Mouse (Mus musculus) spleen, adult 2 months (tissue): ENCODE measurements around the gene Tbp. TPM values are rescaled to one million over a fixed set of nuclear protein-coding genes. Genes with fewer than 3 reads are reported as not detected.
A peak's percentile ranks its signal among the peaks of the same experiment; 100 is the strongest.

Experiments
- DNase-seq, 2 experiments: peaks; one replicate each; pipeline versions ENCODE4 v3.0.0 to v3.0.0-alpha.2; 2012 to 2021; ENCODE audit warnings: low spot score in 2 of 2, low read depth in 1 of 2
- H3K27ac ChIP-seq: fragments of 200-500 bp; 2 replicates; pipeline ENCODE4 v1.5.1; 2012; ENCODE audit warnings: low read length, inconsistent platforms; ENCODE audit not compliant: insufficient read depth
- H3K27me3 ChIP-seq: fragments of 200-500 bp; 2 replicates; pipeline ENCODE4 v1.6.1; 2012; ENCODE audit warnings: mild to moderate bottlenecking, moderate library complexity, low read length, inconsistent platforms; ENCODE audit not compliant: control insufficient read depth, insufficient read depth
- H3K36me3 ChIP-seq: fragments of 200-500 bp; 2 replicates; pipeline ENCODE4 v1.6.1; 2012; ENCODE audit warnings: mild to moderate bottlenecking, low read length, inconsistent platforms; ENCODE audit not compliant: control insufficient read depth, insufficient read depth
- H3K4me1 ChIP-seq: fragments of 200-500 bp; 2 replicates; pipeline ENCODE4 v1.6.1; 2011; ENCODE audit warnings: inconsistent platforms; ENCODE audit not compliant: control insufficient read depth, insufficient read depth, insufficient read length
- H3K4me3 ChIP-seq: fragments of 200-500 bp; 2 replicates; pipeline ENCODE4 v1.5.1; 2011; ENCODE audit warnings: mild to moderate bottlenecking, inconsistent platforms; ENCODE audit not compliant: insufficient read depth, insufficient read length; ENCODE audit errors: extremely low read depth
- CTCF ChIP-seq: fragments of 200-500 bp; IDR thresholded peaks from 2 replicates; pipeline ENCODE4 v1.5.1; 2011; ENCODE audit warnings: mild to moderate bottlenecking, inconsistent platforms; ENCODE audit not compliant: insufficient read depth, insufficient read length, insufficient replicate concordance; ENCODE audit errors: extremely low read depth
- POLR2A ChIP-seq: fragments of 200-500 bp; IDR thresholded peaks from 2 replicates; pipeline ENCODE4 v1.6.1; 2011; ENCODE audit warnings: low read depth, low read length, inconsistent platforms
- WGBS: fragments of 180-500 bp; shearing (Covaris S2); methylation state at CpG from one replicate; pipeline ENCODE4 v1.1.7; 2018; 5-methylcytosine and 5-hydroxymethylcytosine counted together
- polyA plus RNA-seq: library from polyadenylated mRNA; depleted of rRNA; stranded (reverse); fragments of >200 nt; gene quantifications from 2 replicates; pipeline ENCODE4 v1.2.3, GENCODE M21; 2012

Gene Tbp
- polyA plus RNA-seq, 1 experiment, result 43.3 TPM

DNA sequence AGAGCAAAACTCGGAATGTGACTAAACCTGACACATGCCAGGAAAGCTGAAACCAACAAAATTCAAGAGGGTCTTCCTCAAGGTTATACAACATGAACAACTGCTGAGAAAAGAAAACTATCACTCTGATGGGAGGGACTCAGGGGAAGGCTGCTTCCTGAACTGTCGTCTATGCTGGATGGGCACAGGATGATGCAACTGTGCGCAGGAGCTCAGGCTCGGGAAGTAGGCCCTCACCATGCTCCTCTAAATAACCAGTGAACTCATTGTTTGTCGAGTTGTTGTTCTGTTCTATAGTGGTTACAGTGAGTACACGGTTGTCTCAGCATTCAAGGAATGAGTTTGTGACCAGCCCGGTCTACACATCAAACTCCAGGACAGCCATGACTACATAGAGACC lies 9.1 kb upstream of the Tbp start:
- TF ChIP-seq CTCF (no peak), POLR2A (no peak)
- Histone ChIP-seq H3K27me3 (no peaks in the 10 kb centered on the region), H3K4me1 (no peaks in the 10 kb centered on the region), H3K36me3 (peaks cover 30% of the 10 kb centered on the region), H3K27ac (no peak overlapping the region), H3K4me3 (no peak overlapping the region)
- no peak for DNase-seq
- 87% methylated on average over 7 of the region's 7 CpGs for whole genome bisulfite sequencing

DNA sequence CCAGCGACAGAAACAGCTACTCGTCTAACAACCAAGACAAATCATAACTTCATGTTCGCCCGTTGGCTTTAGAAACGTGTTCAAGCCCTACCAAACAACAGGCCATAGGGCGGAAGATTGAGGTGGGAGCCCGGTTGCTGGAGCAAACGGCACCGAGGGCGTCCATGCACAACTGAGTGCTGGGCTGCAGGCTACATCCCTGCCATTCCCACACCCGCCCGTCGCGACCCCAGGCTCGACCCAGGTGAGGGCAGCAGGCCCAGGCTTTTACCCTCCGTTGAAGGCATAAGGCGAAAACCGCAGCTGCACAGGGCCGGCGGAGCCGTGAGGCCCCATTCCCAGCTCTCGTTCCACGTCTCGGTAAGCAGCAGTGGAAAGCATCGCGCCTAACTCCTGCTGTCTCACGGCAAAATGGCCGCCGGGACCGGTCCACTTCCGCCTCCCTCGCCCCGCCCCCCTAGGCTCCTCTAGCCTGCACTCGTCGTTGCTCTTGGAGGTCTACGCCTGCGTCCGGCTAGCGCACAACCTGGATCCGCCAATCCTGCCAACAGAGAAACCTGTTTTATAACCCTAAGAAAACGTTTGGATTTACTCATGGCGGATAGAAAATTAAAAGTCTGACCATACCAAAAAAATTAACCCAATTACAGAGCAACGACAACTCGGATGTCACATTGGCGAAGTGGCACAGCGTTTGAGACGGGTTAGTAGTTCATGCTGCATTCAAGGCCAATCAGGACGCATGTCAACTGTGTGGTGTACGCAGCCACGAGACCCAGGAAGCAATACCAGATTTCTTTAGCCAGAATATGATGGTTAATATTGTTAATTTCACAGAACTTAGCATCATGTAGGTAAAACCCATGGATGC lies 1.6 kb upstream of the Tbp start:
- Histone ChIP-seq H3K36me3 (peaks cover 7% of the 10 kb centered on the region), H3K4me1 (peaks cover 7% of the 10 kb centered on the region), H3K4me3 (peak overlapping the region; percentile 91), H3K27me3 (no peaks in the 10 kb centered on the region), H3K27ac (peak overlapping the region; percentile 88)
- 1% methylated on average over 50 of the region's 50 CpGs for WGBS
- DNase-seq, result peak; percentile 81 to 93
- peak; percentile 45; the same call in 1 of the 2 replicates for TF ChIP-seq POLR2A
- TF ChIP-seq CTCF, result no peak

DNA sequence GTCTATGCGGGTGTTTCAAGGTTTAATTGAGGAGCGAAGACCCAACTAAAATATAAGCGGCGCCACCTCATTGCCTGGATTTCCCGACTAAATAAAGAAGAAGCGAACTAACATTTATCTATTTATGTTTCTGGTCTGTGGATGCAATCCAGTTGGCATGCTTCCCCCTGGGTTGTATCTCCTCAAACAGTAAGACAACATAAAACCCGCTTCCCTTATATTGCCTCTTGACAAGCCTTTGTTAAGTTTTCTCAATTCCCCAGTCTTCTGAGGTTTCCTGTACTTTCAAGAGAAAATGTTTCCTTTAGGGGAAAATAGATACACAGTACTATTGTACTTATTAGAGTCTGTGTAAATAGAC lies 955 bp upstream of the Tbp start:
- Histone ChIP-seq H3K36me3 (peaks cover 4% of the 10 kb centered on the region; the same call in 1 of the 2 replicates), H3K4me3 (no peak overlapping the region), H3K4me1 (peaks cover 7% of the 10 kb centered on the region), H3K27ac (no peak overlapping the region), H3K27me3 (no peaks in the 10 kb centered on the region)
- DNase-seq, result no peak
- TF ChIP-seq POLR2A, result no peak
- TF ChIP-seq CTCF, result no peak
- 61% methylated on average over 7 of the region's 7 CpGs for WGBS

DNA sequence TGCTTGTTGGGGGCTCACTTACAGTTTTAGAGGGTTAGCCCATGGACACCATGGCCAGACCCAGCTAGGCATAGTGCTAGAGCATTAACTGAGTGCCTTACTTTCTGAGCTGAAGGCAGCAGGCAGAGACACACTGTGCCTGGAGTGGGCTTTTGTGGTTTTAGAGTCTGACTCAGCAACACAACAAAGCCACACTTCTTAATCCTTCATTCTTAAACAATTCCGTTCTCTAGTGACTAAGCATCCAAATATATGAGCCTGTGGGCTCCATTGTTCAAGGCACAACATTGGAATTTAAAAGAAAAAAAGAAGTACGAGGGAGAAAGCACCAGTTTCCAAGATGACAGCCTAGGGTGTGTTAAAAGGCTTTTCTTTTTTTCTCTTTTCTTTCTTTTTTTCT lies 11.0 kb downstream of the Tbp start:
- Histone ChIP-seq H3K4me1 (no peaks in the 10 kb centered on the region), H3K36me3 (peaks cover 40% of the 10 kb centered on the region), H3K27me3 (no peaks in the 10 kb centered on the region), H3K27ac (no peak overlapping the region), H3K4me3 (no peak overlapping the region)
- 93% methylated on average over 2 of the region's 2 CpGs for WGBS
- no peak for DNase-seq
- TF ChIP-seq POLR2A (no peak), CTCF (no peak)

DNA sequence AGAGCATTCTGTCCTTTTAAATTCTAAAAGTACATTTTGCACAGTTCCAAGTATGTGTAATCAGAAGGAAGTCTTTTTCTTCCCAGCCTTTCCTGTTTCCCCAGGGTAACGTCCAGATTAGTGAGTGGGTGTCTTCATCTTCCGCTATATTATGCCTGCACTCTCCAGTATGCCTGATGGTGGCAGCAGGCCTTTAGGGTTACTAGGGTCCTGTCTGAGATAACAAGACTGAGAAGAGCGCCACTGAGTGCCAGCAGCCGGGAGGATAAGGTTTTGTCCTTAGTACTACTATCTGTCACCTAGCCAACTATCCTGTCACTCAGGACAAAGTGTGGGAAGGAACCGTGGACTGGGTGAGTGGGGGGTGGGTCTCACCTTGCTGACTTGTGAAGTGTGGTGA lies 18.1 kb downstream of the Tbp start:
- no peaks in the 10 kb centered on the region for H3K4me1 ChIP-seq
- TF ChIP-seq POLR2A (no peak), CTCF (no peak)
- DNase-seq, result no peak
- H3K27me3 ChIP-seq, result no peaks in the 10 kb centered on the region
- peaks cover 48% of the 10 kb centered on the region for H3K36me3 ChIP-seq
- H3K4me3 ChIP-seq, result no peak overlapping the region
- WGBS, result 77% methylated on average over 5 of the region's 5 CpGs
- H3K27ac ChIP-seq, result no peak overlapping the region

DNA sequence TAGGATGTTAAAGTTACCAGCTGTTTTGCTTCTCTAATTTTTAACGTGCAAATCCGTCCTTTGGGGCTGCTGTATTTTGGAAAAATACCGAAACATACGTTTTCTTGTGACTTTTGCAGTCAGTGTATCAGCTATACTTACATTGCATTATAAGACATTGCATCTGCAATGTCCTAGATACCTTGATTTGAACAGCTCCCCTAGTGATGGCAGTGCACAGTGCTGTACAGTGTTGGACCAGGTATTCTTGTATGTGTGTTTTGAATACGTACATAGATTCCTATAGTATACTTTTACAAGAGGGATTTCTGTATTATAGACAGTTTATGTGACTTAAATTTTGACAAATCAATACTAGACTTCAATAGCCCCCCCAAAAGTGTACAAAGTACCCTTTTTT lies 18.5 kb downstream of the Tbp start:
- Histone ChIP-seq H3K27me3 (no peaks in the 10 kb centered on the region), H3K27ac (no peak overlapping the region), H3K4me3 (no peak overlapping the region), H3K36me3 (peaks cover 50% of the 10 kb centered on the region), H3K4me1 (no peaks in the 10 kb centered on the region)
- no peak for DNase-seq
- 91% methylated on average over 5 of the region's 5 CpGs for WGBS
- TF ChIP-seq CTCF, result no peak
- no peak for TF ChIP-seq POLR2A

DNA sequence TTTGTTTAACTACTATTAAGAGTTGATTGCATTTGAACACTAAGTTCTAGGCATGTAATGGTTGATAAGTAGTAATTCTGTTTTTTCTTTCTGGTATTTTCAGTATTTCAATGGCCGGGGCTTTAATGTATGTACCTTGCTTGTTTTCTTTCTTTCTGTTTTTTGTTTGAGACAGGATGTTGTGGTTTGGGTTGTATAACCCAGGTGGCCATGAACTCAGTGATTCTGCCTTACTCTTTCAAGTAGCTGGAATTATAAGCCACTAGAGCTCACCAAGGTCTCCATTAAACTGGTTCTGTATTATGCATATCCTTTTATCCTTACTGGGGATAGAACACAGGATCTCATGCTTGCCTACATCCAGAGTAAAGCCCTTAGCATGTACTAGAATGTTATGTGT lies 19.1 kb downstream of the Tbp start:
- Histone ChIP-seq H3K27me3 (no peaks in the 10 kb centered on the region), H3K27ac (no peak overlapping the region), H3K36me3 (peaks cover 50% of the 10 kb centered on the region), H3K4me3 (no peak overlapping the region), H3K4me1 (no peaks in the 10 kb centered on the region)
- TF ChIP-seq POLR2A (no peak), CTCF (no peak)
- WGBS, result 76% methylated on average over 1 of the region's 1 CpGs
- no peak for DNase-seq
